Mouse (Mus musculus): Measurements from ENCODE around the gene Mpg. TPM values are rescaled to one million over a fixed set of nuclear protein-coding genes. Genes with fewer than 3 reads are reported as not detected.

The Mpg gene
- polyA plus RNA-seq, 1 experiment from 2014 or later = 30.6 TPM

DNA sequence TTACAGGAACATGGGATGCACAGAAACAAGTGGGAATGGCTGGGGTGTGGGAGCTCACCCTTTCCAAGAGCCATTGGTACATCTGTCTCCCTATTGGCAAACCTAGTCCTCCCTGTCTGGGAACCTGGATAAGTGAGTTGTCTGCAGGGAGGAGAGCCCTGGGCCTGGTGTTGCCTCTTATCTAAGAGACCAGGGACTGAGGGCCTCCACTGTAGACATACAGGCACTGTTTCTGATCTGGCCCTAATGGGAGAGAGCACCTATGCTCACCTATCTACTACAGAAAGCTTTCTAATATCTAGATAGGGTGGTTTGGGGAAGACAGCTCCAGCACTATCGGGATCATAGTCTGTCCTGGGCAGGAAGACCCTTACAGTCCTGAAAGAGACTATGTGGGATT, 29.8 kb downstream of the Mpg start:
- Histone ChIP-seq H3K9me3 (replicated peaks) (no peaks in the 10 kb centered on the region), H3K36me3 (peaks cover 79% of the 10 kb centered on the region), H3K4me3 (no peak overlapping the region), H3K27ac (replicated peaks) (0 out of 2 replicates have a peak overlapping the region, but pooled peaks have one; percentile 52), H3K27me3 (ENCODE audit: low read depth, poor library complexity, severe bottlenecking) (no peaks in the 10 kb centered on the region), H3K4me1 (no peaks in the 10 kb centered on the region)
- no peak for DNase-seq (ENCODE audit: low spot score)
- 97% methylated on average over 1 of the region's 1 CpGs for WGBS

DNA sequence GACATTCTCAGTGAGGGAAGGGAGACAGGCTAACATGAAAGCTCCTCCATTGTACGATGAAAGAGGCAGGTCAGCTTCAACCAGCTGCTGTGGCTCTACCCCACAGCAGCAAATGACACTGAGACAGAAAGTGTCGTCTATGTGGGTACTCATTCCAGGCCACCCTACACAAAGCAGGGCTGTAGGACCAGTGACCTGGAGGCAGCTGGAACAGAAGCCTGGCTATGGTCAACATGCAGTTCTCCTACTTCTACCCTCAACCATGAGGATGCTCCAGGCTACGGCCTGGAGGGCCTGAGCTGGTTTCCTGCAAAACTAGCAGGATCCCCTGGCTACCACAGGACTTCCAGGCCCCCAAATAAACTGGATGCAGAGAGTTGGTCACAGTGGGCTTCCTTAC, 30.3 kb downstream of the Mpg start:
- Histone ChIP-seq H3K27ac (replicated peaks) (peak overlapping the region; percentile 52; the same call in 1 of the 2 replicates), H3K9me3 (replicated peaks) (no peaks in the 10 kb centered on the region), H3K36me3 (peaks cover 76% of the 10 kb centered on the region), H3K4me3 (no peak overlapping the region), H3K4me1 (no peaks in the 10 kb centered on the region), H3K27me3 (ENCODE audit: low read depth, poor library complexity, severe bottlenecking) (no peaks in the 10 kb centered on the region)
- no peak for DNase-seq (ENCODE audit: low spot score)
- 90% methylated on average over 3 of the region's 3 CpGs for WGBS

DNA sequence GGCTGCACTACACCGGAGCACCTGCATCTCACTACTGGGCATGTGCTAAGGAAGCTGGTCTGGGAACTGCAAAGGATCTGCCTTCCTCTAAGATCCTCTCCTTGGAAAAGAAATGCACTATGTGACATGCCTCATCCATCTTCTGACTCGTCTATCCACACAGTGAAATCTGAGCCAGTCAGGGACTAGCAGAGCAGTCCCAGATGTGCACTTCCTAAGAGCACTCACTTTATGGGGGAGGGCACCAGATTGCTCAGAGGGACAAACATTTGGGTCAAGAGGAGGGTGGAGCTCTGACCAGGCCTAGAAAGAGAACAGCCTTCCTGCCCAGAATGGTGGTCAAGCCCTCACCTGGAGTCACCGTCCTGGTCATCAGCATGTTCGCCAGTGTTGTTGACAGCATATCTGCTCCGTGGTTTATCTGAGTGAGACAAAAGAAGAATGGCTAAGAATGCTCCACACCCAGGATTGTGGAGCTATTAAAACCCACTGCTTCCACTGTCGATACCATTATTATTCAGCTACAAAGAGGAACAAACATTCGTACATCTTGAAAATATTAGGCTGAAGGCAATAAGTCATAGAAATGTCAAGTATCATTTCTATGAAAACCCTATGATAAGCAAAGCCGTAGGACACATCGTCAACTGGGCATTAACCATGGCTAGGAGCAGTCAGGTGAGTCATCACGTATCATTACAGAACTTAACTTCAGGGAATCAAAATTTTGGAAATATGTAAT, 36.5 kb downstream of the Mpg start:
- no peaks in the 10 kb centered on the region for H3K9me3 ChIP-seq (replicated peaks)
- DNase-seq (ENCODE audit: low spot score) = no peak
- no peaks in the 10 kb centered on the region for H3K27me3 ChIP-seq (ENCODE audit: low read depth, poor library complexity, severe bottlenecking)
- peaks cover 16% of the 10 kb centered on the region for H3K4me1 ChIP-seq
- WGBS = 90% methylated on average over 10 of the region's 10 CpGs
- H3K27ac ChIP-seq (replicated peaks) = no peak overlapping the region
- H3K36me3 ChIP-seq = peaks cover 42% of the 10 kb centered on the region
- no peak overlapping the region for H3K4me3 ChIP-seq

DNA sequence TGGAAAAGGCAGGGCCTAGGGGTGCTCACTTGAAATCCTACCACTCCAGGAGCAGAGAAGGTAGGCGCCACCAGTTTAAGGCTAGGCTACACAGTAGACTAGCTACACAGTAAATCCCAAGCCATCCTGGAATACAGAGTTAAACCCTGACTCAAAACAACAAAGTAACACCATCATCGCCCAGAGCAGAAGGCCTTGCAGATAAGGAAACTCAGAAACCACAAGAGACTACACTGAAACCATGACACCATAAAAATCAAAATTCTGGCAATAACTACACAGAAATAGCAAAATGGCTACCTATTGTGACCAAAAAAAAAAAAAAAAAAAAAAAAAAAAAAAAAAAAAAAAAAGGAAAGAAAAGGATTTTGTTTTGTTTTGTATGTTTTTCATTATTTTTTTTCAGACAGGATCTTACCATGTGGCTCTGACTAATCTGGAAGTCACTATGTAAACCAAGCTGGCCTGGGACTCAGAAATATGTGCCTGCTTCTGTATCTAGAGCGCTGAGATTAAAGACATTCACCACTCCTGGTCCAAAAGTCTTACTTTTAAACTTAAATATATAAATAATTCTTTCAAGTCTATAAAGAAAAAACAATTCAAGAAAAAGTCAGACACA, 38.9 kb downstream of the Mpg start:
- no peaks in the 10 kb centered on the region for H3K9me3 ChIP-seq (replicated peaks)
- 0 out of 2 replicates have a peak, but pooled peaks cover 5% of the 10 kb centered on the region for H3K27me3 ChIP-seq (ENCODE audit: low read depth, poor library complexity, severe bottlenecking)
- peaks cover 21% of the 10 kb centered on the region for H3K4me1 ChIP-seq
- no peak for DNase-seq (ENCODE audit: low spot score)
- H3K4me3 ChIP-seq = no peak overlapping the region
- H3K36me3 ChIP-seq = peaks cover 25% of the 10 kb centered on the region
- WGBS = 94% methylated on average over 3 of the region's 3 CpGs
- no peak overlapping the region for H3K27ac ChIP-seq (replicated peaks)

DNA sequence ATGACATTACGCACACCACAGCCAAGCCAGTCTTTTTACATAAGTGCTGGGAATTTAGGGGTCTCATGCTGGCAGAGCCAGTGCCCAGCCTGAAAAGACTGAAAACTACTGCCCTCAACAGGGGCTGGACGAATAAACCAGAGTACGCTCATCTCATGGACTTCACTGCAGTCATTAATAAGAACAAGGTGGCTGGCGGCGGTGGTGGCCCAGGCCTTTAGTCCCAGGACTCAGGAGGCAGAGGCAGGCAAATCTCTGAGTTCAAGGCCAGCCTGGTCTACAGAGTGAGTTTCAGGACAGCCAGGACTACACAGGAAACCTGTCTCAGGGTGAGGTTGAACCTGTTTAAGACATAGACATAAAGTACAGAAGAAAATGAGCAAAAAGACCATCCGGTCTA, 39.9 kb downstream of the Mpg start:
- whole genome bisulfite sequencing = 95% methylated on average over 6 of the region's 6 CpGs

DNA sequence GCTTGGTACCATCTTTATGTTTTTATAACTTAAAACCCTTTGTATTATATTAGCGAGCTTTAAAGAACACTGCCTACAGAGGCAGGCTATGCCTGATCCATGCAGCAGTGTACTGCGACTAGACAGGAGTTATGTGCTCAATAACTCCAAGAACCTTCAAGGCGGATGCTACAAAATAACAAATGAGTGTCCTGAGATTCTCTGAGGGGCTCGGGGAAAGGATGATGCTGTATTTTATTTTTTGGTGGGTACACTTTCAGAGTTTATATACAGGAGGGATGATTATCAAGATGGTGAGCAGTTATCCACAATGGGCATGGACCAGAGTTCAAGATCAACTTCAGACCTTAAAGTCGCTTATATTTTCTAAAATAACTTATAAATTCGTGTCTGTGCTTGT, 40.5 kb downstream of the Mpg start:
- Histone ChIP-seq H3K4me3 (peak overlapping the region; percentile 78), H3K9me3 (replicated peaks) (no peaks in the 10 kb centered on the region), H3K4me1 (peaks cover 21% of the 10 kb centered on the region), H3K27ac (replicated peaks) (peak overlapping the region; percentile 97), H3K27me3 (ENCODE audit: low read depth, poor library complexity, severe bottlenecking) (0 out of 2 replicates have a peak, but pooled peaks cover 9% of the 10 kb centered on the region), H3K36me3 (peaks cover 13% of the 10 kb centered on the region)
- no peak for DNase-seq (ENCODE audit: low spot score)
- 32% methylated on average over 6 of the region's 6 CpGs for WGBS

More for the DNA sequence above, 39.9 kb downstream of the Mpg start:
- DNase-seq (ENCODE audit: low spot score) = no peak
- Histone ChIP-seq H3K27ac (replicated peaks) (0 out of 2 replicates have a peak overlapping the region, but pooled peaks have one; percentile 17), H3K36me3 (peaks cover 15% of the 10 kb centered on the region), H3K27me3 (ENCODE audit: low read depth, poor library complexity, severe bottlenecking) (0 out of 2 replicates have a peak, but pooled peaks cover 5% of the 10 kb centered on the region), H3K9me3 (replicated peaks) (no peaks in the 10 kb centered on the region), H3K4me1 (peaks cover 21% of the 10 kb centered on the region), H3K4me3 (peak overlapping the region; percentile 14; the same call in 1 of the 2 replicates)

DNA sequence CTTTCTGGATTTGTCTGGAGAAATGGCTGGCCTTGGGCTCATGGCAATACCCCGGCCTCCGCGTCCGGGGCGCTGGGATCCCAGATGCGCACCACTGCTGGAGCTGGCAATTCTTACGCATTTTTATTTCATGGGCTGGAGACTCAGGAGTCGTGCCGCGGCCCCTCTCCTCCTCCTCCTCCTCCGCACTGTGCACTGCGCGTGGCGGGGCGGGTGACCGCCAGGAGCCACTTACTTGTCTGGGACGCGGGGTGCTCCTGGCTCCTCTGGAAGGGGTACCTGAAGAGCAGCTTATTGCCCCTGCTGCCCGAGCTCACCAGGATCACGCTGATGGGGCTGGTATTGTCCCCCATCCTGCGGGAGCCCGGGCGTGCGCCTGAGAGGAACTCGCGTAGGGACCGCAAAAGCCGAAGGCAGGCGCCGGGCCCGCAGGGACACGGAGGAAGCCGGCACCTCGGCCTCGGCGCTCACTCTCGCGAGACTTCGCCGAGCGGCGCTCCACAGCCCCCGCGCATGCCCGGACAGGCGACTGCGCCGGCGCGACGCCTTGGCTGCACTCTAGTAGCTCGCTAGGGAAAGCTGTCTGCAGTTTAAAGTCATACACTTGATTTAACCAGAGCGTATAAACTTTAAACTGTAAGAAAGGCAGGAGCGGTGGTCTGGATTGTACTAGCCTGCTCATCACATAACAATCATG, 41.0 kb downstream of the Mpg start, which contains the start of gene Nprl3:
Gene Nprl3 (minus strand): TSS at position 520 of the 697 bp plus-strand sequence.
- H3K9me3 ChIP-seq (replicated peaks) = no peaks in the 10 kb centered on the region
- WGBS = under 1% methylated on average over 54 of the region's 54 CpGs
- peaks cover 21% of the 10 kb centered on the region for H3K4me1 ChIP-seq
- 0 out of 2 replicates have a peak, but pooled peaks cover 9% of the 10 kb centered on the region for H3K27me3 ChIP-seq (ENCODE audit: low read depth, poor library complexity, severe bottlenecking)
- peak; percentile 95 for DNase-seq (ENCODE audit: low spot score)
- peak within 1 kb of the TSS; percentile 78 for H3K4me3 ChIP-seq
- peaks cover 8% of the 10 kb centered on the region for H3K36me3 ChIP-seq
- peak within 1 kb of the TSS; percentile 97 for H3K27ac ChIP-seq (replicated peaks)

DNA sequence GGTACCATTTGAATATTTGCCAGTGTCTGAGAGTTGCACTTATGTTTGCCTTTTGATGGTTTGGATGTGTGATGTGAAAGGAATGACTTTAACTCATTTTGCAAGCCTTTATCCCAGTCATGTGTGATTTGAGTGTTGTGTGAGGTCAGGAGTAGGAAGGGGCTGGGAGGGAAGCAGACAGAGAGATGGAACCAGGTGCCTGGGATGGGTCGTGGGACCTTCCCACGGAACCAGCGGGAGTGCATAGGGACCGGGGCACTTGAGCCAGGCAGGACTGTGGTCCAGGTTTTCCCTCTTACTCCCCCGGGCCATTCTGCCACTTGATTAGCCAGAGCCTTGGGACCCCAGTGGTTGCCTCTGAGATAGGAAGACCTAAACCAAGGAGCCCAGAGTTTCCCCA, 41.7 kb downstream of the Mpg start:
- Histone ChIP-seq H3K4me3 (peak overlapping the region; percentile 78), H3K9me3 (replicated peaks) (no peaks in the 10 kb centered on the region), H3K36me3 (peaks cover 2% of the 10 kb centered on the region; the same call in 1 of the 2 replicates), H3K27me3 (ENCODE audit: low read depth, poor library complexity, severe bottlenecking) (0 out of 2 replicates have a peak, but pooled peaks cover 9% of the 10 kb centered on the region), H3K27ac (replicated peaks) (peak overlapping the region; percentile 97), H3K4me1 (peaks cover 21% of the 10 kb centered on the region)
- WGBS = 22% methylated on average over 5 of the region's 5 CpGs
- DNase-seq (ENCODE audit: low spot score) = no peak

DNA sequence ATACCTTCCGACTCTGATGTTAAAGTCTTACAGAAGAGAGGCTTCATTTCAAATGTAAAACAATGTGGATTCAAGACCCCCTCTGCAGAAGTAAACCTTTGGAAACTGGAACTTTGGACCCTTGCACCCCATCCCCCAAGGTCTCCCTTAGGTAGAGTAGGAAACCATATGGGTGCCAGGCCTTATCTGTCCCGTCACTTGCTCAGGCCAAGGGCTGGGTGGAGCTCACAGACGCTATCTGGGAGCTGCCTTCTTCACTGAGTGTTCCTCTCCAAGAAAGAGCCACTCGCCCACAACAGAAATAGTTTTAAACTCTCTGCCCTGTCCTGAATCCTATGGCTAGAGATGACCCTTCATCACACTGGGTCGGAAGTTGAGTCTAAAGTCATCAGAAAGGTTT, 42.6 kb downstream of the Mpg start:
- Histone ChIP-seq H3K4me3 (no peak overlapping the region), H3K27ac (replicated peaks) (peak overlapping the region; percentile 97), H3K36me3 (no peaks in the 10 kb centered on the region), H3K27me3 (ENCODE audit: low read depth, poor library complexity, severe bottlenecking) (0 out of 2 replicates have a peak, but pooled peaks cover 9% of the 10 kb centered on the region), H3K9me3 (replicated peaks) (no peaks in the 10 kb centered on the region), H3K4me1 (peaks cover 21% of the 10 kb centered on the region)
- 82% methylated on average over 5 of the region's 5 CpGs for WGBS
- no peak for DNase-seq (ENCODE audit: low spot score)

DNA sequence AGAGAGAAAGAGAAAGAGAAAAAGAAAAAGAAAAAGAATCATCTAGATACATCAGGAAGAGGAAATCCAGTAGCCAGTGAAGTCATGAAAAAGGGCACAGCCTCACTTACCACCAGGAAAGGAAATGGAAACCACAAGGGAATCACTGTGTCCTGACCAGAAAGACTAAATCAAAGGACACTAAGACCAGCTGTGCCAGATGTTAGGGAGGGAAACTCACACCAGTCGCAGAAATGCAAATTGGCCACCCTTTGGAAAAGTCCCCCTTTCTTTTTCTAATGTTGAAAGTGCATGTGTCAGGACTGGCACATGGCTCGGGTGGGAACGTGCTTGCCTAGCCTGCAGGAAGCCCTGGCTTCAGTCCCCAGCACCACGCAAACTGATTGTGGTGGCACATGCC, 44.9 kb downstream of the Mpg start:
- H3K4me3 ChIP-seq = no peak overlapping the region
- no peak overlapping the region for H3K27ac ChIP-seq (replicated peaks)
- DNase-seq (ENCODE audit: low spot score) = no peak
- no peaks in the 10 kb centered on the region for H3K9me3 ChIP-seq (replicated peaks)
- H3K27me3 ChIP-seq (ENCODE audit: low read depth, poor library complexity, severe bottlenecking) = 0 out of 2 replicates have a peak, but pooled peaks cover 11% of the 10 kb centered on the region
- no peaks in the 10 kb centered on the region for H3K36me3 ChIP-seq
- WGBS = 55% methylated on average over 4 of the region's 4 CpGs
- H3K4me1 ChIP-seq = peaks cover 17% of the 10 kb centered on the region

DNA sequence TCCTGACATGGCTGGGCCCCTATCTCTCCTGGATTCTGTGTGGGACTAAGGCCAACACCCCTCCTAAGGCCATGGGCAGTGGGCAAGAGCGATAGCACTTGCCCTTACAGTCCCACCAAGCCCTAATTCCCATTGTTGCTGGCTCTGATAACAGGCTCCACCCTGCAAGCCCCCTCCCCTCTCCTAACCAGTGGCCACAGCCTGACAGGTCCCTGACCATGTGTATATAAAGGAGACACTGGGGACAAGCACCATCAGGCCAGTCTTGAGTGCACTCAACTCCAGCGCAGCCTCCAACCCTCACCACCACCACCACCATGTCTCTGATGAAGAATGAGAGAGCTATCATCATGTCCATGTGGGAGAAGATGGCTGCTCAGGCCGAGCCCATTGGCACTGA, 50.0 kb downstream of the Mpg start, which contains the start of gene Hba-x:
Gene Hba-x (plus strand): TSS at position 54 of the 400 bp plus-strand sequence.
- Histone ChIP-seq H3K27me3 (ENCODE audit: low read depth, poor library complexity, severe bottlenecking) (peaks cover 41% of the 10 kb centered on the region), H3K4me3 (no peak within 1 kb of the TSS), H3K4me1 (no peaks in the 10 kb centered on the region; the same call in 1 of the 2 replicates), H3K9me3 (replicated peaks) (no peaks in the 10 kb centered on the region), H3K36me3 (no peaks in the 10 kb centered on the region), H3K27ac (replicated peaks) (peak within 1 kb of the TSS; percentile 42; the same call in 1 of the 2 replicates)
- no peak for DNase-seq (ENCODE audit: low spot score)
- WGBS = 72% methylated on average over 3 of the region's 3 CpGs

DNA sequence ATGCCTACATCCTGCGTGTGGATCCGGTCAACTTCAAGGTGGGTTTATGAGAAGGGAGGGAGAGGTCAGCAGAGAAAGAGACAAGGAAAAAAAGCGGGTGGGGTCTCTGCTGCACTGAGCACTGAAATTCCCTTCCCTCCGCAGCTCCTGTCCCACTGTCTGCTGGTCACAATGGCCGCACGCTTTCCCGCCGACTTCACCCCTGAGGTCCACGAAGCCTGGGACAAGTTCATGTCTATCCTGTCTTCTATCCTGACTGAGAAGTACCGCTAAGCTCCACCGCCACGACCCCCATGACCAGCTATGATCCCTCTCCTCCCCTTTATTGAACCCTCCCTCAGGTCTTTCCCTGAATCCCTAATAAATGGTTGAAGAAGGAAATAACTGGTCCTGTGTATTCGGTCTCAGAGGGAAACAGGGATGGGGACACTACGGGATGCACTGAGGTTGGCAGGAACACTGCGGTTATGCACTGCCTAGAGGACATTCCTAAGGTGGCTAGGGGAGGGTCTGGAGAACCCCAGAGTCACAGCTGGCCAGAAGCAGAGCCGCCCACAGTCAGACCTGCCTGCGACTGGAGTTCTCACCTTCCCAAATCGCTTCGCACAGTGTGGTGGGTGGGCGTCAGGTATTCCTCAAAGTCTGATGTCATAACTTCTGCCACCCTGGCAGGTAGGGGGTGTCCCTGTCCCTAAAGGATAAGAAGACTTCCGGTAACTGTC, 51.6 kb downstream of the Mpg start:
- H3K4me1 ChIP-seq = no peaks in the 10 kb centered on the region; the same call in 1 of the 2 replicates
- DNase-seq (ENCODE audit: low spot score) = no peak
- H3K27ac ChIP-seq (replicated peaks) = no peak overlapping the region
- no peaks in the 10 kb centered on the region for H3K9me3 ChIP-seq (replicated peaks)
- H3K36me3 ChIP-seq = no peaks in the 10 kb centered on the region
- peaks cover 39% of the 10 kb centered on the region for H3K27me3 ChIP-seq (ENCODE audit: low read depth, poor library complexity, severe bottlenecking)
- H3K4me3 ChIP-seq = no peak overlapping the region
- 72% methylated on average over 21 of the region's 21 CpGs for WGBS

Data from midbrain, embryonic 10.5 days (tissue).